ENCODE assay signal across 8 mouse cellular contexts in the genomic region with DNA sequence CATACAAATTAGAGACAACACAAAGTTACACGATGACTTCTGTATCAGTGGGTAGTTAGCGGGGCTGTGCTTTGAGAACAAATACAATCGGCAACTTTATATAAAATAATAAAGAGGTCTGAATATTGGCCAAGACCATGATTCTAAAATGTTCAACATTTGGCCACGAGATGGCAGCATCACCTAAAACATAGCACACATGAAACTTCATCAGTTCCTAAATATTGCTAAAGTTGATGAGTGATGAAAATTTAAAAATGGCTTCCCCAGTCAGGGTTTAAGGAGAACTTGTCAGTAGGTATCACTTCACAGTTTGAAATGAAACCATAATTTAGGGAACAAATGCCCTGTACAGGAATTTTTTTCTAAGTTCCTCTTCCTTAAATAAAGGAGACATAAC.
DNase-seq lines count a peak whose midpoint lies in the region; ATAC-seq and TF ChIP-seq lines count a peak whose summit lies in the region.

No protein-coding gene starts in this region.

- H3K4me1 ChIP-seq in ES-E14 (ENCODE audit: control insufficient read depth in 2 of 2, insufficient read depth in 2 of 2, low read length in 2 of 2, poor library complexity in 1 of 2) = no peaks in the 10 kb centered on the region
- no peaks in the 10 kb centered on the region for H3K4me1 ChIP-seq in cerebellum, adult 2 months (ENCODE audit: control insufficient read depth, insufficient read depth, low read length)

- H3K36me3 ChIP-seq in ES-E14 (ENCODE audit: control insufficient read depth, insufficient read depth, low read length, poor library complexity, severe bottlenecking) = no peaks in the 10 kb centered on the region

- peak; percentile 7; the same call in 1 of the 2 replicates for TF ChIP-seq CTCF in cerebellum, adult 2 months (IDR thresholded peaks at IDR 0.05; ENCODE audit: borderline replicate concordance, insufficient read depth, low read depth, low read length)

- no peak overlapping the region for H3K27ac ChIP-seq in ES-E14 (ENCODE audit: insufficient read depth, low read depth, low read length, poor library complexity, severe bottlenecking)
- no peak overlapping the region for H3K27ac ChIP-seq in cerebellum, adult 2 months (ENCODE audit: insufficient read depth, low read length)

- no peak for TF ChIP-seq POLR2A in cerebellum, adult 2 months (IDR thresholded peaks at IDR 0.05; ENCODE audit: borderline replicate concordance, insufficient read depth, low read length)

- in situ Hi-C loops in ES-E14 (cut with MboI; ENCODE audit: low sequenced_read_pairs in 2 of 2, unreplicated experiment in 2 of 2) = loop anchor here (25.0 kb wide), 3 partner anchors 823 to 1148 kb away; a partner anchor contains a TSS

- no peak overlapping the region for H3K9ac ChIP-seq in ES-E14 (ENCODE audit: insufficient read depth, low read depth, low read length, poor library complexity, severe bottlenecking)

- intact Hi-C loops in heart, postnatal 25 days (cut with DNase I) = loop anchor here (2.0 kb wide), 1 partner anchor 826 kb away; no protein-coding TSS in a partner anchor

- no peak overlapping the region for H3K4me3 ChIP-seq in ES-E14 (ENCODE audit: insufficient read depth in 1 of 2, low read depth in 1 of 2, low read length in 2 of 2, poor library complexity in 1 of 2, severe bottlenecking in 1 of 2)
- no peak overlapping the region for H3K4me3 ChIP-seq in cerebellum, adult 2 months (replicated peaks; ENCODE audit: insufficient read depth, low read depth, low read length)

- ATAC-seq in frontal cortex, adult (ENCODE audit: low TSS enrichment) = peak; percentile 67

- H3K9me3 ChIP-seq in ES-E14 (ENCODE audit: control insufficient read depth, insufficient read depth, low read depth, low read length) = no peaks in the 10 kb centered on the region

- H3K27me3 ChIP-seq in cerebellum, adult 2 months (ENCODE audit: control insufficient read depth, insufficient read depth, low read length) = no peaks in the 10 kb centered on the region

- peak; percentile 62 for DNase-seq in heart, adult 8-10 months (ENCODE audit: low spot score)
- DNase-seq in heart, postnatal 25 days (ENCODE audit: low spot score) = no peak
- peak; percentile 29 for DNase-seq in ES-E14 (ENCODE audit: low read depth, low spot score)
- DNase-seq in cerebellum, adult 2 months = peak; percentile 37 to 41
- peak; percentile 52 to 82 for DNase-seq in layer of hippocampus, adult 18-20 months (ENCODE audit: low spot score in 2 of 2)
- DNase-seq in lung, postnatal 25 days (ENCODE audit: low spot score) = peak; percentile 14
- peak; percentile 10 for DNase-seq in skeletal muscle tissue, adult 2 months (ENCODE audit: low read depth, low spot score)

- WGBS in cerebellum, adult 2 months = 8% methylated on average over 4 of the region's 4 CpGs

TF ChIP-seq in ES-E14, 5 proteins besides CTCF, POLR2A, EP300 and RAD21:
- no peak for TF ChIP-seq HCFC1 (IDR thresholded peaks at IDR 0.05; ENCODE audit: borderline replicate concordance, insufficient read depth, low read length)
- 0 out of 2 replicates have a peak, but pooled peaks have one; percentile 35 for TF ChIP-seq ZC3H11A (IDR thresholded peaks at IDR 0.05; ENCODE audit: borderline replicate concordance, low read depth, low read length)
